Mouse (Mus musculus) Muller cell, postnatal 12 days (primary cell): ENCODE data around the gene Tulp3.

ENCODE experiments used
- DNase-seq: peaks from one replicate; pipeline ENCODE4 v3.0.0-alpha.2; 2015; ENCODE audit errors: inconsistent ontology term

The Tulp3 gene

DNA sequence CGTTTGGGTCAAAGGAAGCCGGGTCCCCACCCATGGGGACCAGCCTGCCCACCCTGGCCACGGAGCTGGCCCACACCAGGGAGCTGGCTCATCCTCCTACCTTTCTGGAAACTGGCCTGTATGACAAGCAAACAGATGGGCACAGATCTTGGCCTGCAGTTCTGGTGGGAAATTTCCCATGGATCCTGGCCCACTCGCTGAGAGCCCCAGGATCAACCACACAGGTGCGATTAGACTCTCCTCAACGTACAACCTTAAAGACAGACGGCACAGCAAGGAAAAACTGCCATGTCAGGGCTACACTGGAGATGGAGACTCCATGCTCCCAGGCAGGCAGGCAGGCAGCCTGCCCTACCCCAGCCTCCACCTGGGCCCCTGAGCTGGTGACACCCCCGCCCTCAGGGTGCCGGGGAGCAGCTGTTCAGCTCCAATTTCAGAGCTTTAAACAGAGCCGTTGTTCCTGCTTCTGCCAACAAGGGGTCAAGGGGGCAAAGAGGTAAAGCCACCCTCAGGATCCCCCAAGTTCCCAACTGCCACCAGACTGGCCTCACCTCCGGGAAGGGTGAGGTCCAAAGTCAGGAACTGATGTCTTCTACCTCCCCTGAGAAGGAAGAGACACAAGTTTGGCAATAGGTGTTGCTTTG is 58.8 kb downstream of the Tulp3 start:
- DNase-seq = no peak

DNA sequence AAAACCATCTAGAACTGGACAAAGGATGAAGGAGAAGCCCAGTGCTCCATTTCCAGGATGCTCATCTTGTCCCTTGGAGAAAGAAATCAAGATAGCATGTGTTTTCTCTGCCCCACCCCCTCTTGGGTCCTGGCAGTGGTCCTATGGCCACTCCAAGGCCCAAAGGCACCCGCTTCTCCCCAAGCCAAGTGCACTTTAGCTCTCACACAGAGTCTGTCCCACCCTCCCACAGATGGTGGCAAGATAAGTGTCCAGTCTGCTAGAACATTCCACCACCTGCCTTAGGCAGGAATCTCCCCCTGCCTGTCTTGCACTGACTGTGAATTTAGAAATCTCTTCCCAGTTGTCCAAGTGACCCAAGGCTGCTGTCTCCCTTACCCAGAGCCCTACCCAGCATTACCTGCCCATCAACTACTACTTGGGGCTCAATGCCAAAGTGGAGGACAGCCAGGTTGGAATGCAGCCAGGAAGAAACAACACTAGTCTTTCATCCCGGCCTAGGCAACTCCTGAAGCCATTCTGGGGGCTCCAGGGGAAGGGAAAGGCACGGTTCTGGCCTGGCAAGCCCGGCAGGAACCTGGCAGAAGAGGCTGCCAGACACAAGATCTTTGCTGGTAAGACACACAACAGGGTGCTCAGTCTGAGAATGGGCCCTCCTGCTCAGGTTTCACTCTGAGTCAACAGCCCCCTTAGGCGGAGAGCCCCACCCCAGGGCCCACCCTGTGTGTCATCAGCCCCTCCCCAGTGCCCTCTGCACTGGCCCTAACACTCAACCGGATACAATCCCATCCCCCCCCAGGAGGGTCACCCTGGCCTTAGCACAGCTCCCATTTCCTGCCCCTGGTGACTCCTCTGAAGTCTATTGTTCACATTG is 59.5 kb downstream of the Tulp3 start:
- DNase-seq = peak; percentile 51

DNA sequence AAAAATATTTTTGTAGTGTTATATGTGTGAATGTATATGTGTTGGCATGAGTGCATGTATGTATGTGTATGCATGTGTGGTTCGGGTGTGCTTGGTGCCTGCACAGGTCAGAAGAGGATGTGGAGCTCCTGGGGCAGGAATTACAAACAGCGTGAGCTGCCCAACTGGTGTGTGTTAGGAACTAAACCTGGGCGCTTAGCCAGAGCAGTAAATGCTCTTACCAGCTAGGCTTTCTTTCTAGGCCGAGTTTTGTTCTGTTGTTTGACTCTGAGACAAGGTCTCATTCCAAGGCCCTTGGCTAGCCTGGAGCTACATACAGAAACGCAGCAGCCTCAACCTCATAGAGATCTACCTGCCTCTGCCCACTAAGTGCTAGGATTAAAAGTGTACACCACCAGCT is 64.4 kb downstream of the Tulp3 start:
- DNase-seq = no peak

DNA sequence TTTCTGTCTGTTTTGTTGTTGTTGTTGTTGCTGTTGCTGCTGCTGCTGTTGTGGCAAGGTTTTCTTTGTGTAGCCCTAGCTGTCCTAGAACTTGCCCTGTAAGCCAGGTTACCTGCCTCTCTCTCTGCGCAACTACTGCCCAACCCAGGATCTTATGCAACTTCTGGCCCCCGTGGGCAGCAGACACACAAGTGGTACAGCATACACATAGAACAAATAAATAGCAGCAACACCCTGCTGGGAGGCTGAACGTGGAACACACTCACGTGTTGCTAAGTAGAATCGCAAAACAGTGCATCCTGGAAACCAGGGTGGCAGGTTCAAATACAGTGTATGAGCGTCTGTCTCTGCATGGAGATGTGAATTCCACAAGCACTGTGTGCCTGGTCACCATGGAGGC is 67.0 kb downstream of the Tulp3 start:
- no peak for DNase-seq

DNA sequence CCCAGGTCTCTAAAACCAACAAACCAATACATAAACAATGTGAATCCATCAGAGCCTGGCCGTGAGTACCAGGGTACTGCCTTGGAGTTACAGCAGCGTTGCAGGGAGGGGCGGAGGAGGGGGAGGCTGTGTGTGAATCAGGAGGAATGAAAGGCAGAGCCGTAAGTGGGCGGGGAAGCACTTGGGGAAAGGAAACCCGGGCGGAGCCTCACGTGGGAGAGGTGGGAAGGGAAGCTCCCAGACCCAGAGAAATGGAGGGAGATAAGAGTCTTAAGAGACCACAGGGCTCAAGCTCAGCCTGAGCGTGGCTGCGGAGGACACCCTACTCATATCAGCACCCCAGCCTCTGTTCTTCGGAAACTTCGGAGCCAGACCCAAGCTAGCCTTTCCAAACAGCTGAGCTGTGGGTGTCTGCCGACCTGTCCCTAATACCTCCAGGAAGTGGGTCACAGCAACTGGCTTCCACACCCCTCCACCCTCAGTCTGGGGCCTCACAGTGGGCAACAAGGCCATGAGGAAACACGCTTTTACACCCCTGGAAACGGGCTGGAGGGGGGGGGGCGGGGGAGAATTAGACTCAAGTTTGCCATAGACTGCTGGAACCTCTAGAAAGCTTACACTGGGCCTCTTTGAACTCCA is 69.7 kb downstream of the Tulp3 start:
- DNase-seq = peak; percentile 85

DNA sequence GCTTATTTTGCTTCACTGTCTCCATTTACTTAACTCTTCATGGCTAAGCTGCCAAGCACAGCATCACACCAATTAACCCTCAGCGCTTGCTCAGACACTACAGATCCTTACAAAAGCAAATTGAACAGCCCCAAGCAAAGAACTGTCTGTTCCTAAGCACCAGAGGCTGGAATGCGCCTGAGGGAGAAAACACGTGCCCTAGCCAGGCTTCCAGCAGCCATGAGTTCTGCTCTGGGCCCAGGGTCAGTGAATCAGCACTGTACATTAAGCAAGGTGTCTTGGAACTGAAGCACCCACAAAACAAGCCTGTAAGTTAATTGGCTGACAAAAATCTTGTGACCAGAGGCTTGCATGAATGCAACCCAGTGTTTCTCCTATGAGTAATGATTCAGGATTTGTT is 73.5 kb downstream of the Tulp3 start:
- peak; percentile 90 for DNase-seq

DNA sequence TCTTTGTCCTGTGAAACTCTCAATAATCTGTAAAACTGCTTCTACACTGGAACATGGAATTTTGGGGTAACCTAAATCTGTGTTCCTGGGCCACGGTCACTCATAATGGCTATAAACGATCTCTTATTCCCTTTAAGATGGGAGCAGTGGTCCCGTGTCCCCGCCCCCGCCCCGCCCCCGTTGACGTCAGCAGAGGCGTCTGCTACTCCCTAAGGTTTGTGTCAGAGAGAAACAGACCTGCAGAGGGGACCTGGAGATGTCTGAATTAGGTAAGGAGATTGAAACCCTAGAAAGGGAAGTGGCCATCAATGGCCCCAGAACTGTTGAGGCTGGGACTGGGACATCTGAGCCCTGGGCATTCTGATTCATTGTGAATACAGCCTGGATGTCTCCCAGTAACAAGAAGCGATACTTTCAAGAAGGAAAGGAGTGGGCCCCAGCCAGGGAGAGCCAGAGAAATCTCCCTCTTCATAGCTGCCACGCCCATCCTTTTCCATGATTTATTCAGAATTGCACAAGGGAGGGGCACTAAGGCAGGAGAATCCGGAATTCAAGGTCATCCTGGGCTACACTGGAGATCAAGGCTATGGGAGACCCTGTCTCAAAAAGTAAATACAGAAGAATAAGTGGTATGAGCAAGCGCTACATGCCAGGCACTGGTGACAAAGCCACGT is 75.0 kb downstream of the Tulp3 start:
- no peak for DNase-seq

DNA sequence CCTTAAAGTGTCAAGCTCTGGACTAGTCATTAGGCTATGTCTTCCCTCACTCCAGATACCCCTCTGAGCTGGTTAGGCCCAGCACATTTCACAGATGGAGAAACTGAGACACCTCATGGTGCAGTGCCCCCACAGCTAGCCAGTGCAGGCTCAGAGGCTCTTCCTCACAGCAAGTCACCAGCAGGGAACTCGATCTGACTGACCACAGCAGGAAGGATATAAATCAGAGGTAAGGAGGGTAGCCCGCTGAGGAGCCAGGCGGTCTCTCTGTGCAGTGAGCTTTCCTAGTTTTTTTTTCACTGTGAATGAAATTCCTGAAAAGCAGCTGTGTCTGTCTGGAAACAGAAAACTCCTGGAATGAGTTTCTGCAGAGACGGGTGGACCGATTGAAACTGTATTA is 76.0 kb downstream of the Tulp3 start:
- no peak for DNase-seq

DNA sequence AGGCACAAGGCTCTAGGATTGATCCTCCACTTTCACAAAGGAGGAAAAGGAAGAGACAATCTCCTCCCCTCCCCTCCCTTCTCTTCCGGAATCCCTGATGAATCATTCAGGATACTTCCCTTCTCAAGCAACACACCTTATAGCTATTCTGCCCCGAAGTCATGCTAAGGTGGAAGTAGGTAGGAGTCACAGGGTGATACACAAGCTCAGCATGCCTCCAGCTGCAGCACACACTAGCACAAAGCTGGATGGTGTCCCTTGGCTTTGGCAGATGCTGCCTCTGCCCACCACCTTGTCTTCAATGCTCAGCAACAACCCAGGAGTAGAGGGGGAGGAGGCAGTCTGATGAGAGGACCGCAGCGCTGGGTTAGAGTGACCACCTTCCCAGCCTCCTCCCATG is 76.6 kb downstream of the Tulp3 start:
- DNase-seq = no peak

DNA sequence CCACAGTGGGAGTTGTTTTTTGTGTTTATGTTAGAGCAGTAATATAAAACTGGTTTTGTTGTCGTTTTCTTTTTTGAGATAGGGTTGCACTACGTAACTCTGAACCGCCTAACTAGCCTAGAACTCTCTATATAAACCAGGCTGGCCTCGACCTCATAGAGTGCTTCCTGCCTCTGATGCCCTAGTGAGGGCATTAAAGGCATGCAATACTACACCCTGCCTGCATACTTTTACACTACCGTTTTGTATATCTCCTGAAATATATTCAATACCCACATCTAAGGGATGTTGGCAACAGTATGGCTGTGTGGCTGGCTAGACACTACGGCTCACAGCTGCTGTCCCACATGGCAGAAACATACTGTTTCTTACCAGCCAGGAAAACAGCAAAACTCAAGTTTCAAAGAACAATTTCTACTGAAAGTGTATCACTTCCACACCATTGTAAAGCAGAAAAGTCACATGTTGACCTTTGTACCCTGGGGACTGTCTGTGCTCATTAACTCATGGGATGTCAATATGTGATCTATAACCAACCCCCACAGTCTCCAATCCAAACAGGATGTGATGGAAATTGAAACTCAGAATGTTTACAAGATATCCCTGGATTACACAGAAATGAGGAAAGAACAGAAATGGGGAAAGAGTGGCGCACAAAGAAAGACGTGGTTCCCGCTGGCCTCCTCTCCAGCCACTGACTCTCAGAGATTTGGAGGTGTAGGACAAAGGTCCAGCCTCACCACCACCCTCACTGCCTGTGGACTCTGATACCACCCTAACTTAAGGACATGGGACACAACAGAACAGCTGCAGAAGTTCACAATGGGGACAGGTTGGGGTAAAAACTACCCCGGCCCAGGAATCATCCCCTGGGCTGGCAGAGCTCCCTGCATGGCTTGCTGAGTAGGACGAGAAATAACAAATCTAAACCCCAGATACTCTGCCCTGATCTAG is 78.2 kb downstream of the Tulp3 start:
- DNase-seq = no peak

DNA sequence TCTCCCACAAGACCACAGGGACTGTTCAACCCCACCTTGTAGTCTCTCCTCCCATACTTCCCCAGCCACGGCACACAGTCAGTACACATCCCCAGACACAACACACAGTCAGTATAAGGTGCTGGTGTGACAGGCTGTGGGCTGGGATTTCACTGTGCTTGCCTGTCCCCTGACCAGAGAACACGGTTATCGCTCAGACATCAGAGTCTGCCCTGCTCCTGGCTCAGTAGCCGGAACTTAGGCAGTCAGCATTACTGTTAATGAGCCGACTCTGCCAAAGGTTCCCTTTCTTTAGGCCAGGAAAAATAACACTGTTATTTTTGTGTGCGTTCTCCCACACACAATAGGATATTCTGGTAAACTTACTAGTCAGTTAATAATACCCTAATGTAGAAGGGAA is 79.3 kb downstream of the Tulp3 start:
- no peak for DNase-seq

DNA sequence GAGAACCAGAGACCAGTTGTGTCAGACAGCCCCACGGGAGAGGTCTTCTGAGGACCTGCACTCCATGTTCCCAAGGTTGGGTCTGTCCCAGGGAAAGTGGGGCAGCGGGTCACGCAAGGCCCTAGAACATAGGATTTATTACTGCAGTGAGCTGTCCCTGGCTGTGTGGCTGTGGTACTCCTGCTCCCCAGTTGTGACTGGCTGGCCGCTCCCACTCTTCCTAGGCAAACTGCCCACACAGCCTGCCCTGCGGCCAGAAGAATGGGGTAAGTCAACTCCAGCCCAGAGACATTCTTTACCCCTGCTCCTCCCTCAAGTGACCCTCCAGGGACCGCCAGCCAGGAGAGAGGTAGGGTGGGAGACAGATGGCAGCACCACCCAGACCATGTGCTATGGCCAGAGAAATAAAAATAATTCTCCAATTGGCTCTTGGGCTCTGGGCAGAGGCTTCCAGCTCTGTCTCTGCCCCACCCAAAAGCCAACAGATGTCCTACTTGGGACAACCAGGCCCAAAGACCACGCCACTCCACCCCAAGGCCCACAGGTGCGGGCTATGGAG is 80.1 kb downstream of the Tulp3 start:
- DNase-seq = peak; percentile 76

DNA sequence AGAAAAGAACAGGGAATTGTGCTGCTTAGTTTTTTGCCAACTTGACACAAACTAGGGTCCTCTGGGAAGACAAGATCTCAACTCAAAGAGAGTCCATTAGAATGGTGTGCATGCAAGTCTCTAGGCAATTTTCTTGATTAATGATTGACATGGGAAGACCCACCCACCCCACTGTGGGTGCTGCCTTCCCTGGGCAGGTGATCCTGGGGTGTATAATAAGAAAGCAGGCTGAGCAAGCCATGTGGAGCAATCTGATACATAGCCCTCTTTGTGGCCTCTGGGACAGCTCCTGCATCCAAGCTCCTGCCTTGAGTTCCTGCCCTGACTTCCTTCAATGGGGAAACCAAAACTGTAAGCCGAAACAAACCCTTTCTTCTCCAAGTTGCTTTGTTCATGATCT is 82.1 kb downstream of the Tulp3 start:
- no peak for DNase-seq

DNA sequence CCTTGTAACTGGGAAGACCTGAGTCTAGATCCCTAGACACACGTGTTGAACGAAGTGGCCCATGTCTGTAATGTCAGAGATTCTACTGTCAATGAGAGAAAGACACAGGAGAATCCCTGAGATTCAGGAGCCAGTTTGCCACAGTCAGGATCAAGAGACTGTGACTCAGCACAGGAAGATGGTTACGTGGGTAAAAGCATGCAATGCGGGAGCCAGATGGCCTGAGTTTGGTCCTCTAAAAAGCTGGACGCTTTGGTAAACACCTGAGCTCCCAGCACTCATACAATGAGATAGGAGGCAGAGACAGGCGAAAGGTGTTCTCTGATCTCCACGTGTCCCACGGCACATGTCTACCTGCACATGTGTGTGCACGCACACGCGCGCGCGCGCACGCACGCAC is 82.9 kb downstream of the Tulp3 start:
- DNase-seq = no peak
